Mouse (Mus musculus) gastrocnemius, adult 2 months (tissue): ENCODE results near the gene Acp2. TPM values are rescaled to one million over a fixed set of nuclear protein-coding genes. Genes with fewer than 3 reads are reported as not detected.

ENCODE experiments used
- DNase-seq: peaks from one replicate; pipeline ENCODE4 v3.0.0; 2022
- H3K27ac ChIP-seq: fragments of 200-600 bp; 2 replicates; pipeline ENCODE4 v1.8.1; 2022; ENCODE audit warnings: mild to moderate bottlenecking
- H3K4me3 ChIP-seq: fragments of 200-600 bp; 2 replicates; pipeline ENCODE4 v1.8.1; 2022; ENCODE audit warnings: mild to moderate bottlenecking, moderate library complexity
- CTCF ChIP-seq: fragments of 200-600 bp; IDR thresholded peaks from 2 replicates; pipeline ENCODE4 v1.8.1; 2022; ENCODE audit warnings: antibody characterized with exemption, mild to moderate bottlenecking, moderate library complexity
- intact Hi-C: fragments of 180-260 bp; cut with DNase I; formaldehyde crosslinking; loops from one replicate; pipeline ENCODE4 v1.15.1; 2025
- total RNA-seq, 2 experiments: library from RNA; stranded (reverse); gene quantifications; 2 replicates each; pipeline ENCODE4 v1.2.3; 2021

The Acp2 gene
- total RNA-seq, 2 experiments from 2014 or later = 12.5 to 13.6 TPM

DNA sequence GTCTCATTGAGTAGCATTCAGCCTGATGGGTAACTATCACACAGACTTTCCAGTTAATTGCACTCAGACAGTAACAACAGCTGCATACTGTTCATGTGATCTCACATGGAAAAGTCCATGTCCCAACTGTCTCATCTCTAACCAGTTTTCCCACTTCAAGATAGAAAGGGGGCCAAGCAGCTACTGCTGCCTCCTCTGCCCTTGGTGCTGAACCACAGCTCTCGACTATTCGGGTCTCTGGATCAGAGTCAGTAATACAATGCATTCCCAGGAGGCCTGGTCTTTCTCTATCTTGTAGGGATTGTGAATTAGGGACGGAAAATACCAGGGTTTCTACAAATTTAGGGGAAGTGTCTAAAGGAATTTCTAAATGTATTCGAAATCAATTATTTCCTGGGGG, 22.9 kb upstream of the Acp2 start:
- no peak for TF ChIP-seq CTCF
- no peak overlapping the region for H3K27ac ChIP-seq
- no peak for DNase-seq

GRCm38 (mm10) chr2:91180706-91181105, 22.0 kb upstream of the Acp2 start:
- no peak overlapping the region for H3K27ac ChIP-seq
- TF ChIP-seq CTCF = no peak
- DNase-seq = no peak
- no peak overlapping the region for H3K4me3 ChIP-seq
- intact Hi-C loops = no loop called here

More for the DNA sequence above, 22.9 kb upstream of the Acp2 start:
- intact Hi-C loops = no loop called here
- H3K4me3 ChIP-seq = no peak overlapping the region

GRCm38 (mm10) chr2:91182016-91182404, 20.7 kb upstream of the Acp2 start:
- TF ChIP-seq CTCF = no peak
- Histone ChIP-seq H3K27ac (no peak overlapping the region; the same call in 1 of the 2 replicates), H3K4me3 (peak overlapping the region; percentile 90)
- intact Hi-C loops = no loop called here
- DNase-seq = no peak

DNA sequence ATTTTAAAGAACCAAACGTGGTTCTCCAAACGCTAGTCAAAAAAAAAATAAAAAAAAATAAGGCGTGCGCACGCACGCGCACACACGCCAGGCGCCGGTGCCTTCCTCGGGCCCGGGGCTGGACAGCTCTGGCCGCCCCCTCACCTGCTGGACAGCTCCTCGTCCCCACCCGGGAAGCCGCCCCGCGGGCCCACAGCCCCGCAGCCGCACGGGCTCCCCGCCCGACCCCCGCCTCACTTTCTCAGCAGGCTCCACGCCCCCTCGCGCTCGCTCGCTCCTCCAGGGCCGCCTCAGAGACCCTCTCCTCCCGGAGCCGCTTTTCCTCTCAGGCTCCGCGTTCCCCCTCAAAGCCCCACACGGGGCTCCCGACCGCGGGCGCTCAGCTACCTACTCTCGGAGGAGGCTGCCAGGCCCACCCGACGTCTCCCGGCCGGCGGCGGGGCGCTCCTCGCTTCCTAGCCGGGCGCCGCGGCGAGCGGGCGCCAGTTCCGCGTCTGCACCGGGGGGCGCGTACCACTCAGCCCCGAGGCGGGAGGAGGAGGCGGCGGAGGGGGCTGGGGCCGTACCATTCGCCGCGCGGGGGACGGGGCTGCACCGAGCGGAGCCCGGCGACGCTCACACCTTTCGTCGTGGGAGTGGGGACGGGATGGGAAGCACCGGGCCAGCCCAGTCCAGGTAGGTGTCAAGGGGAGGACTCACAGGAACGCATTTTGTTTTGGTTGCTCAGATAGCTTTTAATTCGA, 20.1 kb upstream of the Acp2 start:
- Histone ChIP-seq H3K4me3 (peak overlapping the region; percentile 90), H3K27ac (peak overlapping the region; percentile 76)
- intact Hi-C loops = no loop called here
- TF ChIP-seq CTCF = no peak
- DNase-seq = peak; percentile 71

DNA sequence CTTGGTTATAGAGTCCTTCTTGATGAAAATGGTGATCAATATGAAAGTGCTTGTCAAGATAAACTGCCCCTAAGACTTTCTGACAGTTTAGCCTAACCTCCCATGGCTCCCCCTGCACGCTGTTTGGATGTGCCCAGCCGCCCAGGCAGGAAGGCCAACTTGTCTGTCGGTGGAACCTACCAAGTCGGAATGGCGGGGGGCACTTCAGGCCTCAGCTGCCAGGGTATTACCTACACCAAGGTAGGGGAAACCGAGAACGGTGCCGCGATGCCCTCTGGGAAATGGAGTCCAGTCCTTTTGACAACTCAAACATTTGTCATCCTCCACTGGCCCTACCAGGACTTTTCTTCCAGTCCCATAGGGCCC, 19.6 kb upstream of the Acp2 start:
- H3K27ac ChIP-seq = peak overlapping the region; percentile 76
- intact Hi-C loops = no loop called here

DNA sequence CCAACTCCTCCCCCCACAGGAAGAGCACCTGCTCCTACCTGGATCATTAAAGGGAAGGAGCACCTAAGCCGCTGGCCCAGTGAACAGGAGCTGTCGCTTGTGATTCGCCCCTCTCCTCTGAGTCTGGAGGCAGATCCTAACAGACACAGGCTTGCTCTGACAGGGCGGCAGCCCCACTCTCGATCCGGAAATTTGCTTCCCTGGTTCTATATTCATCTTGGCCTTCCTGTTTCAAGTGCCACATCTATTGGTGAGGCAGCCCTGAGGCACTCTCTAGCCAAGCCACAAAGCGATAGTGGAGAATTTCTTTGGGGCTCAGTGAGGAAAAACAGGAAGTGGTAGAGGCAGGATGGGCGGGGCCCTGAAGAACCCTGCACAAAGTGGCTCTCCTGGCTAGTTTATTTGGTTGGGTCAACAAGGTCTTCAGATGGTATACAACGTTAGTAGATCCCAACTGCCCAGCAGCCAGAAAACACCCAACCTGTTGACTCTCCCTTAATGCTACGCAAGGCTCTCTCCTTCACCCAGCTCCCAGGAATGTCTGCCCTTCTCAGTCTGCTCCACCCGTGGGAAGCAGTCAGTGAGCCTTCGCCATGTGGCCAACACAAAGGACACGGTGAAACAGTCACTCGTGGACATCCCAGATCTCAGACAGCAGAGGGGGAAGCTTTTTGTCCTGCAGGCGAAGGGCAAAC, 18.8 kb upstream of the Acp2 start, which contains the start of gene Madd:
Gene Madd, minus strand, starts transcription at position 127 of the 695 bp plus-strand sequence.
- intact Hi-C loops = no loop called here

More for the DNA sequence above, 19.6 kb upstream of the Acp2 start:
- TF ChIP-seq CTCF = no peak
- DNase-seq = peak; percentile 91
- H3K4me3 ChIP-seq = peak overlapping the region; percentile 90

DNA sequence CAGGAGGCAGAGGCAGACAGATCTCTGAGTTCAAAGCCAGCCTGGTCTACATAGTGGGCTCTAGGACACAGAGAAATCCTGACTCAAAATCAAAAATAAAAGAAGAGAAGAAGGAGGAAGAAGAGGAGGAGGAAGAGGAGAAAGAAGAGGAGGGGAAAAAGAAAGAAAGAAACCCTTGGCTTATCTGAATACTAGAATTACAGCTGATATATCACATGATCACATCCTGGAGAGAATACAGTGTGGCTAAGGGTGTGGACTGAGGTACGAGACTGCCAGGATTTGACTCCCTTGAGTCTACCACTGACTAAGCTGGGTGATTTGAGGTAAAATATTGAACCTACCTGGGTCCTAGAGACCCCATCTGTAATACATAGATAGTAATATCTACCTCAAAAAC, 16.5 kb upstream of the Acp2 start:
- Histone ChIP-seq H3K27ac (no peak overlapping the region), H3K4me3 (no peak overlapping the region)
- no peak for DNase-seq
- TF ChIP-seq CTCF = no peak
- intact Hi-C loops = no loop called here

More for the DNA sequence above, 18.8 kb upstream of the Acp2 start, which contains the start of gene Madd:
- Histone ChIP-seq H3K27ac (peak within 1 kb of the TSS; percentile 76), H3K4me3 (peak within 1 kb of the TSS; percentile 90)
- no peak for TF ChIP-seq CTCF
- DNase-seq = no peak

DNA sequence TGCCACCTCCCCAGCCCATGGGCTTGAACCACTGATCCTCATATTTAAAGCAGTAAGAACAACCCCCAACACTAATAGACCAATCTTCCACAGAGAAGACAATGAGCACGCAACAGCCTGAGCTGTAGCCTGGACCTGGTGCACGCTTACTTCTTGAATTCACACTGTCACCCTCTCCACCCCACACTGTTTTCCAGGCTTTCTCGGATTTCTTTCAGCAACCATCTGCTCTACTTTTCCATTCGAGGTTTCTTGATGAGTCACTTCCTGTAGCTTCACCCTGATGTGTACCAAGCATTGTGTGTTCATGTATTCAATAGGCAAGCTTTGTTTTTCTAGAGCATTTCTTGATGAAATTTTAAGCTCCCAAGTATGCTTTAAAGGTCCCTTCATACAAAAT, 15.3 kb upstream of the Acp2 start:
- no peak for DNase-seq
- no peak overlapping the region for H3K27ac ChIP-seq
- intact Hi-C loops = no loop called here
- no peak overlapping the region for H3K4me3 ChIP-seq
- no peak for TF ChIP-seq CTCF

GRCm38 (mm10) chr2:91190501-91190900, 12.2 kb upstream of the Acp2 start:
- intact Hi-C loops = no loop called here
- no peak overlapping the region for H3K4me3 ChIP-seq
- DNase-seq = no peak
- no peak overlapping the region for H3K27ac ChIP-seq
- no peak for TF ChIP-seq CTCF

DNA sequence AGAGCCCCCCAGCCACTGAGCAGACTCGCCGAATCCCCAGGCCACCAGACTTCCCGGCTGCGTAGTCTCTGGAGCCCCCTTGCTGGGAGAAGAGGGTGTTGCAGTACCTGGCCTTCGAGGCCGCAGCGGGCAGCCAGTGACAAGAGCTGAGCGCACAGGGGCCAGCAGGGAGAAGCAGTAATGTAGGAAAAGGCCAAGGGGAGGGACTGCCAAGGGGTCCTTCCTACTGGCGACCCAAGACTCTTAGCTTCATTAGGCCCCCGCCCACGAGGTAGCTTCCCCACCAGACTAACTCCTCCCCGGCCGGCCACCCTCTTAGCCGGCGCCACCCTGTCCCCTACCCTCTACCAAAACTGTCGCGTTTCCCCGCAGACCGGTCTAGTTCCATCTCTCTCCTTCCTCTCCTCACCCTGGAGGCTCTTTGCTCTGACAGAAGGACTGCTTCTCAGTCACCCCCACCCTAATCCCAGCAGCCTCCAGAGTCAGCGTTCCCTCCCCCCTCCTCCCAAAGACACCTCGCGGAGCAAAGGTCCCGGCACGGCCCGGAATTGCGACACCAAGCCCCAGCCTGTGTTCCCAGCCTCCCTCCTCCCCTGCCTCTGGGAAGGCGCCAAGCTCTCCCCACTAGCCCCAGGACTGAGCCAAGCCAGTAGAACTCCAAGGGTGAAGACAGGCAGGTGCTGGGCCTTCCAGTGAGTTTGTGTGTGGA, 7.9 kb upstream of the Acp2 start:
- Histone ChIP-seq H3K27ac (peak overlapping the region; percentile 94), H3K4me3 (peak overlapping the region; percentile 86)
- intact Hi-C loops = loop anchor here (1.0 kb wide), 1 partner anchor 79 kb away; no protein-coding TSS in a partner anchor

GRCm38 (mm10) chr2:91196577-91197001, 6.1 kb upstream of the Acp2 start:
- intact Hi-C loops = no loop called here
- Histone ChIP-seq H3K4me3 (no peak overlapping the region), H3K27ac (peak overlapping the region; percentile 94)
- TF ChIP-seq CTCF = no peak
- DNase-seq = peak; percentile 47

More for the DNA sequence above, 7.9 kb upstream of the Acp2 start:
- TF ChIP-seq CTCF = peak; percentile 92; the same call in 1 of the 2 replicates
- DNase-seq = peak; percentile 96

GRCm38 (mm10) chr2:91198888-91199287, 3.8 kb upstream of the Acp2 start:
- intact Hi-C loops = no loop called here
- no peak for DNase-seq
- H3K4me3 ChIP-seq = no peak overlapping the region
- H3K27ac ChIP-seq = peak overlapping the region; percentile 20; the same call in 1 of the 2 replicates
- no peak for TF ChIP-seq CTCF
